Mouse (Mus musculus): ENCODE measurements around the gene Olfr1347.

DNA sequence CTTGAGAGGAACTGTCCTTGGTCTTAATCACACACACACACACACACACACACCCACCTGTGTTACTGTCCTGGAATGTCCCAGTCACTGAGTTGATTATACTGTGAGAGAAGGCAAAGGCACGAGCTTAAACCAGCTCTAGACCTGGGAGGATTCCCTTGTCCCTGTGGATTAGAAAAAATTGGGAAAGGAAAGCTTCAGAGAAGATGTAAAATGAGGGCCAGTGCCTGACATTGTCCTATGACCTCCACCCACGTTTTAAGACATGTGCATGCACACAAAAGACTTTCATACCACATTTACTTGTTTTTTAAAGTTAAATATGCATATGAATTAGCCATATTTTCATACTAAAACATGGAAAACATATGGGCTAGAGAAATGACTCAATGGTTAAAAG is 12.7 kb downstream of the Olfr1347 start, which contains the start of gene Olfr5:
- TF ChIP-seq POLR2A (IDR thresholded peaks at IDR 0.05; ENCODE audit: insufficient read depth, low read length) (no peak), CTCF (IDR thresholded peaks at IDR 0.05; ENCODE audit: low read depth, low read length) (no peak)
